Mouse (Mus musculus) neural tube, embryonic 10.5 days (tissue): Measurements from ENCODE around the gene Gabra2.

Experiments used
- DNase-seq: peaks from one replicate; pipeline ENCODE4 v3.0.0-alpha.2; 2017; ENCODE audit warnings: low spot score; ENCODE audit errors: extremely low spot score

Gene Gabra2

GRCm38 (mm10) chr5:71095725-71096607 lies at the start of gene Gabra2:
TSS of gene Gabra2 (minus strand) at chr5:71095849.
- peak; percentile 70 for DNase-seq

GRCm38 (mm10) chr5:71136691-71137090 lies 41.0 kb upstream of the Gabra2 start:
- no peak for DNase-seq

GRCm38 (mm10) chr5:71135840-71136239 lies 40.2 kb upstream of the Gabra2 start:
- DNase-seq: no peak

GRCm38 (mm10) chr5:71127721-71128120 lies 32.1 kb upstream of the Gabra2 start:
- no peak for DNase-seq

GRCm38 (mm10) chr5:71115216-71115615 lies 19.6 kb upstream of the Gabra2 start:
- no peak for DNase-seq

GRCm38 (mm10) chr5:71095180-71095579 lies 469 bp downstream of the Gabra2 start:
- DNase-seq: peak; percentile 62

GRCm38 (mm10) chr5:71094776-71095175 lies 873 bp downstream of the Gabra2 start:
- no peak for DNase-seq

- DNase-seq: no peak
These were observed 1.8 kb downstream of the Gabra2 start for GRCm38 (mm10) chr5:71093807-71094206.

- DNase-seq: peak; percentile 14
These were observed 3.2 kb downstream of the Gabra2 start for GRCm38 (mm10) chr5:71092475-71092874.

- no peak for DNase-seq
These were observed 3.7 kb downstream of the Gabra2 start for GRCm38 (mm10) chr5:71091926-71092325.

GRCm38 (mm10) chr5:71078861-71079260 lies 16.8 kb downstream of the Gabra2 start:
- DNase-seq: no peak

GRCm38 (mm10) chr5:71061696-71062095 lies 34.0 kb downstream of the Gabra2 start:
- DNase-seq: no peak

- DNase-seq: no peak
These were observed 37.6 kb downstream of the Gabra2 start for GRCm38 (mm10) chr5:71058047-71058446.

GRCm38 (mm10) chr5:71037352-71037751 lies 58.3 kb downstream of the Gabra2 start:
- DNase-seq: no peak

GRCm38 (mm10) chr5:71025956-71026355 lies 69.7 kb downstream of the Gabra2 start:
- no peak for DNase-seq

GRCm38 (mm10) chr5:71011751-71012150 lies 83.9 kb downstream of the Gabra2 start:
- no peak for DNase-seq

- DNase-seq: no peak
These were observed 84.4 kb downstream of the Gabra2 start for GRCm38 (mm10) chr5:71011271-71011670.

GRCm38 (mm10) chr5:71010797-71011196 lies 84.9 kb downstream of the Gabra2 start:
- DNase-seq: no peak

- DNase-seq: no peak
These were observed 99.9 kb downstream of the Gabra2 start for GRCm38 (mm10) chr5:70995617-70996325.

- DNase-seq: no peak
These were observed 102.4 kb downstream of the Gabra2 start for GRCm38 (mm10) chr5:70993281-70993680.

- DNase-seq: no peak
These were observed 104.8 kb downstream of the Gabra2 start for GRCm38 (mm10) chr5:70990891-70991290.
